Mouse (Mus musculus) embryonic facial prominence, embryonic 15.5 days (tissue): ENCODE results near the gene Nol7. TPM values are rescaled to one million over a fixed set of nuclear protein-coding genes. Genes with fewer than 3 reads are reported as not detected.

Source experiments
- ATAC-seq: fragments of 200-750 bp; cut with Nextera tagmentation; 2 replicates; pipeline ENCODE4 v1.8.0; 2017; ENCODE audit warnings: low read depth, moderate TSS enrichment; ENCODE audit not compliant: insufficient number of reproducible peaks, low FRiP score, low TSS enrichment
- H3K27ac ChIP-seq: fragments of 300-500 bp; sonication (generic); replicated peaks from 2 replicates; pipeline ENCODE4 v1.5.1; 2015; ENCODE audit warnings: mild to moderate bottlenecking, inconsistent platforms
- H3K27me3 ChIP-seq: fragments of 300-500 bp; sonication (generic); 2 replicates; pipeline ENCODE4 v1.6.1; 2015; ENCODE audit warnings: inconsistent platforms
- H3K36me3 ChIP-seq: fragments of 300-500 bp; sonication (generic); 2 replicates; pipeline ENCODE4 v1.6.1; 2015; ENCODE audit warnings: mild to moderate bottlenecking, inconsistent platforms
- H3K4me1 ChIP-seq: fragments of 300-500 bp; sonication (generic); 2 replicates; pipeline ENCODE4 v1.6.1; 2015; ENCODE audit warnings: inconsistent platforms
- H3K4me2 ChIP-seq: fragments of 300-500 bp; sonication (generic); replicated peaks from 2 replicates; pipeline ENCODE4 v1.6.1; 2015; ENCODE audit warnings: mild to moderate bottlenecking, inconsistent platforms
- H3K4me3 ChIP-seq: fragments of 300-500 bp; sonication (generic); replicated peaks from 2 replicates; pipeline ENCODE4 v1.5.1; 2015; ENCODE audit warnings: mild to moderate bottlenecking, inconsistent platforms
- H3K9ac ChIP-seq: fragments of 300-500 bp; sonication (generic); 2 replicates; pipeline ENCODE4 v1.6.1; 2015; ENCODE audit warnings: inconsistent platforms
- H3K9me3 ChIP-seq: fragments of 300-500 bp; sonication (generic); replicated peaks from 2 replicates; pipeline ENCODE4 v1.6.1; 2016; ENCODE audit warnings: inconsistent platforms
- WGBS: fragments of 180-500 bp; shearing (Covaris S2); methylation state at CpG from one replicate; pipeline ENCODE4 v1.1.7; 2015; 5-methylcytosine and 5-hydroxymethylcytosine counted together
- polyA plus RNA-seq: library from polyadenylated mRNA; unstranded; fragments of >200 nt; fragmentation: Nextera tagmentation; extraction: Ambion mirVana; gene quantifications from 2 replicates; pipeline ENCODE4 v1.2.1, GENCODE M21; 2015

Gene Nol7
- polyA plus RNA-seq, result 120 and 126 TPM in 2 replicates

GRCm38 (mm10) chr13:43398297-43399080 lies at the start of gene Nol7:
Gene Nol7, plus strand, starts transcription at chr13:43398390.
- Histone ChIP-seq H3K27ac (peak within 1 kb of the TSS; percentile 87), H3K27me3 (no peaks in the 10 kb centered on the region), H3K36me3 (peaks cover 21% of the 10 kb centered on the region), H3K9ac (peak within 1 kb of the TSS; percentile 59), H3K4me1 (peaks cover 11% of the 10 kb centered on the region; the same call in 1 of the 2 replicates), H3K4me3 (peak within 1 kb of the TSS; percentile 68), H3K4me2 (peak within 1 kb of the TSS; percentile 64), H3K9me3 (no peaks in the 10 kb centered on the region)
- WGBS, result under 1% methylated on average over 72 of the region's 72 CpGs
- ATAC-seq, result peak; percentile 92

- WGBS, result 80% methylated on average over 8 of the region's 8 CpGs
- ATAC-seq, result no peak
- Histone ChIP-seq H3K27me3 (no peaks in the 10 kb centered on the region), H3K9ac (no peak overlapping the region), H3K4me1 (no peaks in the 10 kb centered on the region), H3K27ac (no peak overlapping the region), H3K4me2 (no peak overlapping the region), H3K36me3 (no peaks in the 10 kb centered on the region), H3K4me3 (no peak overlapping the region), H3K9me3 (no peaks in the 10 kb centered on the region)
These were observed 48.8 kb upstream of the Nol7 start for GRCm38 (mm10) chr13:43349376-43349775.

- H3K9me3 ChIP-seq, result no peaks in the 10 kb centered on the region
- WGBS, result 57% methylated on average over 9 of the region's 9 CpGs
- H3K4me3 ChIP-seq, result no peak overlapping the region
- H3K27ac ChIP-seq, result no peak overlapping the region
- H3K36me3 ChIP-seq, result no peaks in the 10 kb centered on the region
- ATAC-seq, result no peak
- no peaks in the 10 kb centered on the region for H3K4me1 ChIP-seq
- no peak overlapping the region for H3K9ac ChIP-seq
- no peaks in the 10 kb centered on the region for H3K27me3 ChIP-seq
- no peak overlapping the region for H3K4me2 ChIP-seq
These were observed 47.6 kb upstream of the Nol7 start for GRCm38 (mm10) chr13:43350489-43351169.

- Histone ChIP-seq H3K4me2 (no peak overlapping the region), H3K9me3 (no peaks in the 10 kb centered on the region), H3K9ac (no peak overlapping the region), H3K27ac (no peak overlapping the region), H3K4me3 (no peak overlapping the region), H3K36me3 (no peaks in the 10 kb centered on the region), H3K27me3 (no peaks in the 10 kb centered on the region), H3K4me1 (no peaks in the 10 kb centered on the region)
- no peak for ATAC-seq
- WGBS, result 58% methylated on average over 4 of the region's 4 CpGs
These were observed 44.8 kb upstream of the Nol7 start for GRCm38 (mm10) chr13:43353356-43353755.

- Histone ChIP-seq H3K9me3 (no peaks in the 10 kb centered on the region), H3K4me3 (no peak overlapping the region), H3K4me1 (no peaks in the 10 kb centered on the region), H3K27ac (no peak overlapping the region), H3K4me2 (no peak overlapping the region), H3K36me3 (no peaks in the 10 kb centered on the region), H3K27me3 (no peaks in the 10 kb centered on the region), H3K9ac (no peak overlapping the region)
- ATAC-seq, result no peak
- 47% methylated on average over 12 of the region's 12 CpGs for WGBS
These were observed 43.8 kb upstream of the Nol7 start for GRCm38 (mm10) chr13:43354362-43354761.

GRCm38 (mm10) chr13:43356346-43357125 lies 41.7 kb upstream of the Nol7 start:
- H3K4me2 ChIP-seq, result no peak overlapping the region
- no peak for ATAC-seq
- no peak overlapping the region for H3K4me3 ChIP-seq
- 86% methylated on average over 14 of the region's 14 CpGs for WGBS
- no peak overlapping the region for H3K9ac ChIP-seq
- H3K9me3 ChIP-seq, result no peaks in the 10 kb centered on the region
- H3K27me3 ChIP-seq, result no peaks in the 10 kb centered on the region
- H3K4me1 ChIP-seq, result no peaks in the 10 kb centered on the region
- H3K27ac ChIP-seq, result no peak overlapping the region
- no peaks in the 10 kb centered on the region for H3K36me3 ChIP-seq

- no peaks in the 10 kb centered on the region for H3K36me3 ChIP-seq
- no peak overlapping the region for H3K4me2 ChIP-seq
- no peak for ATAC-seq
- no peaks in the 10 kb centered on the region for H3K4me1 ChIP-seq
- no peaks in the 10 kb centered on the region for H3K27me3 ChIP-seq
- WGBS, result 40% methylated on average over 6 of the region's 6 CpGs
- no peak overlapping the region for H3K4me3 ChIP-seq
- no peak overlapping the region for H3K9ac ChIP-seq
- H3K9me3 ChIP-seq, result no peaks in the 10 kb centered on the region
- no peak overlapping the region for H3K27ac ChIP-seq
These were observed 37.7 kb upstream of the Nol7 start for GRCm38 (mm10) chr13:43360534-43360933.

- ATAC-seq, result no peak
- H3K36me3 ChIP-seq, result no peaks in the 10 kb centered on the region
- H3K4me2 ChIP-seq, result no peak overlapping the region
- 59% methylated on average over 9 of the region's 9 CpGs for WGBS
- no peak overlapping the region for H3K9ac ChIP-seq
- no peak overlapping the region for H3K4me3 ChIP-seq
- peaks cover 5% of the 10 kb centered on the region; the same call in 1 of the 2 replicates for H3K4me1 ChIP-seq
- no peak overlapping the region for H3K27ac ChIP-seq
- H3K9me3 ChIP-seq, result no peaks in the 10 kb centered on the region
- H3K27me3 ChIP-seq, result no peaks in the 10 kb centered on the region
These were observed 35.8 kb upstream of the Nol7 start for GRCm38 (mm10) chr13:43362353-43362752.

- ATAC-seq, result peak; percentile 93
- 15% methylated on average over 41 of the region's 42 CpGs for WGBS
- H3K27ac ChIP-seq, result 0 out of 2 replicates have a peak within 1 kb of the TSS, but pooled peaks have one; percentile 4
- no peaks in the 10 kb centered on the region for H3K36me3 ChIP-seq
- peak within 1 kb of the TSS; percentile 78 for H3K4me2 ChIP-seq
- peak within 1 kb of the TSS; percentile 35 for H3K9ac ChIP-seq
- peak within 1 kb of the TSS; percentile 61 for H3K4me3 ChIP-seq
- no peaks in the 10 kb centered on the region for H3K27me3 ChIP-seq
- no peaks in the 10 kb centered on the region for H3K9me3 ChIP-seq
- peaks cover 5% of the 10 kb centered on the region; the same call in 1 of the 2 replicates for H3K4me1 ChIP-seq
These were observed 33.0 kb upstream of the Nol7 start, which contains the start of gene Sirt5 for GRCm38 (mm10) chr13:43364985-43365824. Gene Sirt5, plus strand, starts transcription at chr13:43365496.

GRCm38 (mm10) chr13:43365825-43366184 lies 32.4 kb upstream of the Nol7 start:
- Histone ChIP-seq H3K9me3 (no peaks in the 10 kb centered on the region), H3K36me3 (peaks cover 3% of the 10 kb centered on the region; the same call in 1 of the 2 replicates), H3K27ac (0 out of 2 replicates have a peak overlapping the region, but pooled peaks have one; percentile 4), H3K4me1 (peaks cover 5% of the 10 kb centered on the region; the same call in 1 of the 2 replicates), H3K4me2 (peak overlapping the region; percentile 78), H3K27me3 (no peaks in the 10 kb centered on the region), H3K4me3 (peak overlapping the region; percentile 61), H3K9ac (peak overlapping the region; percentile 35)
- WGBS, result 6% methylated on average over 11 of the region's 11 CpGs
- no peak for ATAC-seq
